Mouse (Mus musculus) left cerebral cortex, adult 8-10 months (tissue): ENCODE data around the gene Gm5485. TPM values are rescaled to one million over a fixed set of nuclear protein-coding genes. Genes with fewer than 3 reads are reported as not detected.

ENCODE experiments used
- DNase-seq, 2 experiments: peaks; one replicate each; pipeline ENCODE4 v3.0.0; 2022; ENCODE audit warnings: low spot score in 2 of 2
- total RNA-seq, 4 experiments: library from RNA; stranded (reverse); gene quantifications; 2 replicates each; pipeline ENCODE4 v1.2.4; 2022

The Gm5485 gene
- total RNA-seq = not detected

DNA sequence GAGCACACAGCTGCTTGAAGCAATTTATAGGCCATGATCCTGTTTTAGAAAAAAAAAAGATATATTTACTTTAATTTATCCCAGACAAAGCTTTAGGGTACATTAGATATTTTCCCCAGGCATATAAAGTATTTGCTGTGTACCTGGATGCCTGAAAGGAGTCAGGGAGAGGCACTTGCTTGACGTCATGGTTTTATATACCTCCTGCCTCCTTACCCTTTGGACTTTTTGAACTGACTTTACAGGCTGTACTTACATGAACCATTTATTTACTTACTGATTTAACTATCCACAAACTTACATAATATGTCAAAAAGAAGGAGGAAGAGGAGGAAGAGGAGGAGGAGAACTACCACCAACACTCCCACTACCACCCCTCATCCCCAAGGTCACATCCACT lies at the start of gene Gm5485:
TSS of gene Gm5485 (minus strand) at position 171 of the 400 bp plus-strand sequence.
- DNase-seq = no peak

DNA sequence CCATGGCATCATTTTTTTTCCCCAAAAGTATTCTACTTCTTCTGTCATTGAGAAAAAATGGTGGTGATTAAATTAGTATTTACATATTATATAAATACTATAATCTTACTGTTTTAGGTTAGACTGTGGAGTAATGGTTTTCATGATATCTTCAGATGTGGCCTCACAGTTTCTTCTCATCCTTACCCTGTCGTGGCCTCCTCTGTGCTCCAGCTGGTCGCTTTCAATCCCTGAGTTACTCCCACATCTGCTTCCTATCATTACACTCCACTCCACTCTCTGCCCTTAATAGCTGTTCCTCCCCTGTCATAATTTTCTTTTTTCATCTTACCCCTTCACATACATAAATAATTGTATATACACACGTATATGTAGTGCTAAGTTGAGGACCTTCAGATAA lies 41.0 kb upstream of the Gm5485 start:
- no peak for DNase-seq

DNA sequence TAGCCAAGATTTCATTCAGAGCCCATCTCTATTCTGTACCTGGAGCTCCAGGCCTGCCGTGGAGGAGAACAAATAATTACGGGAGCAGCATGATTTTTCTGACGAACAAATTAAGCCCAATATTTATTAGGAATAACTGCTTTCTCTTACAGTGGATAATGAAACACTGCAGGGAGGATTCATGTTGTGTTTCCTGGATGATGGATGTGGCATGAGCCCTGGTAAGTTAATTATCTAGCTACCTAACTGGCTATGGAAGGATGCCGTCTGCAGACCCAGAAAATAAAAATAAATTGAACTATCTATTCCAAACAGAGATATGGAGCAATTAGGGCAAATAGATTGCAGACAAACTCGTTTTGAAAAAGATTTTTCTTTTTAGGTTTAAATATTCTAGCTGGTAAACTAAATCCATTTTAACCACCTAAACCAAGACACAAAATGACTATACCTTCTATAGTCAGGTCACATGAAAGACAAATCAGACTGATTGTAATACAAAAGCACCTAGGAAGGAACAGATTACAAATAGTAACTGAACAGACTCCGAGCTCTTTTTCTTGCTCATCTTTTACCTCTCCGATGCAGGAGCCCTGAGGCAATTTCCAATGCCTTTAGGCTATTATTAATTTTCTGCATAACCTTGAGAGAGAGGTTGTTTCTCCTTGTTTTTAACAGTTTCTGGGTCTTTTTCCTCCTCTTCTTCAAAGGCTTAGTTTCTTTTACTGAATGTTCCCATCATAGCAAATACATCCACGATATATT lies 34.1 kb upstream of the Gm5485 start:
- no peak for DNase-seq

DNA sequence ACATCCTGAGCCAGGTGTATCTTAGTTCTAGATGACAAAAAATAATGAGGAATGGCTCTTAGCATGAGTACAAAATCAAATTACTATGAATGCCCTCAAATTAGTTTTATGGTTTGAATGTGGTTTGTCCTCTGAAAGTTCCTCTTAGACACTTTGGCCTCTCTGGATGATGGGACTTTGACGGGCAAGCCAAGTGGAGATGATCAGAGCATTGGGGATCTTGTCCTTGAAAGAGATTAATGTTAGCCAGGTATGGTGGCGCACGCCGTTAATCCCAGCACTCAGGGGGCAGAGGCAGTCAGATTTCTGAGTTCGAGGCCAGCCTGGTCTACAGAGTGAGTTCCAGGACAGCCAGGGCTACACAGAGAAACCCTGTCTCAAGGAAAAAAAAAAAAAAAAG lies 32.4 kb upstream of the Gm5485 start:
- no peak for DNase-seq

DNA sequence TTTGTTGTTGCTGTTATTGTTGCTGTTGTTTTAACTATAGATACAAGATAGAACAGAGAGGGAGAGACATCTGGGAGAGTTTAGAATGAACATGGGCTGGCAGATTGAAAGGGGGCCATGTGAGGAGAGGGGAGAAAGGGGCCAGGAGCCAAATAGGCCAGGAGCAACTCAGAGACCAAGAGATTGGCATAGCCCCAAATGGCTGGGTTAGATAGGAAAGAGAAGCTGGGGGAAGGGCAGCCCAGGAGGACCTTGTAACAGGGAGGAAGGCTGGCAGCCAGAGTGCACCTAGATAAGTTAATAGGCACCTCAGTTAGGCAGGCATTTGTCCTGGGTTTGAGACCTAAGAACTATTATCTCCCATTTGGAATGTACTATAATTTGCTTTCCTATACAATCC lies 25.3 kb upstream of the Gm5485 start:
- DNase-seq = no peak

DNA sequence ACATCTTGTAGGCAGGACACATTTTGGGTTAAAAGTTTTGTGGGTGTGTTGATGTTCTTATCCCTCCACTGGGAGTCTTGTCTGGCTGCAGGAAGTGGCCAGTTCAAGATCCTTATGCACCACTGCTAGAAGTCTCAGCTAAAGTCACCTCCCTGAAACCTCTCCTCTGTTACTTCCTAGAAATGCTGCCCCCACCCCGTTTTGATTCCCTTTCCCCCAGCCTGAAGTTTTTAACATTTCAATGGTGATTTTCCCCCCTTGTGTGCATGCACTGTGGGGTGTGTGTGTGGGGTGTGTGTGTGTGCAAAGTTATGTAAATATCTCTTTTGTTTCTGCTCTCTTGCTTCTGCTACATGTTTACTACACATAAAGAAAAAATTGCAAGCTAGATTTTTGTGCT lies 23.2 kb upstream of the Gm5485 start:
- no peak for DNase-seq

DNA sequence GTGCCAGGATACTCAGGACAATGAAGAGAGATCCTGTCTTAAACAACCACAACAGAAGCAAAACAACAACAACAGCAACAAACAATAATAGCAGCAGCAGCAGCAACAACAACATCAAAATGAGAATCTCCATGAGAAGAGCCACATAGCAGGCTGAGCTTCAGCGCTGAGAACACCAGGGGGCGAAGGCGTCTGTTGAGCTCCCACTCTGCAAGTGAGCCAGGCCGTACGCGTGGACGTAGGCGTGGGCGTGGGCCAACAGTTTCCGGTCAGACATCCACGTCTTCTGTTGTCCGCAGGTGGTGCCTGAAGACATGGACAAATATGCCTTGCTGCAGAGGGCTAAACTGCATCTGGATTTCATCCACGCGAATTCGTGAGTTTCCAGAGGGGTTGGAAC lies 18.8 kb upstream of the Gm5485 start, which contains the start of gene Morc1:
TSS of gene Morc1 (plus strand) at position 211 of the 400 bp plus-strand sequence.
- no peak for DNase-seq

DNA sequence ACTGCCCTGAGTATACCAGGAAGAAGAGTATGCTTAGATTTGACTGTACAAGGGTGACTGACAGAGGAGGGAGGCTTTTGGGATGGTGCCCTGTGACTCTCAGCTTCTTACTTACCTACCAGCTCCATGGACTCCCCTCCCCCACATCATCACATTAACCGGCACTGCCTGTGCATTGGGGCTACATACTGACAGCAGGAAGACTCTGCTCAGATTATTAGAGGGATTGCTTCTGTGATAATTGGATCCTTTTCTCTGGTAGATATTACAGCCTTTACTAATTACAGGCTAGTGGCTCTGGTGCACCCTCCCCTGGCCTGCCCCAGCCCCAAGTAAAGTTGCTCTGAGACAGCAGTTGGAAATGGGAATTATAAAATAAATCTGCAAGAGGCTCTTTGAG lies 17.2 kb upstream of the Gm5485 start:
- DNase-seq = no peak

DNA sequence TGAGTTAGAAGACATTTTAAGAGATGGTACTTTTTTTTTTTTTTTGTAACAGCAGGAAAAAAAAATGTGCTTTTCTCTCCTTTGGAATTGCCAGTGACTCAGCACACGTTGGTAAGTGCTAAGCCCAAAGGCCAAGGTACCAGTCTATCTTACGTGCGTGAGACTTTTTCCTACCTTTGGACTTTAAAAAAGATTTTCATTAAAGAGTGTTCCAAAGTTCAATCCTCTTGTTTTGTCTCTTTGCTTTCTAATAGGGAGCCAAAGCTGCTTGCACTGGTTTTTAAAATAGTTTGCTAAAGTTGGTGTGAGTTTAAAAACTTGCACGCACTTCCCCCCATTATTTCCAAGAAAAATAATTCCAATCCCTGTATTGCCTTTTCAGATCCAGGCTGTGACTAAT lies 11.9 kb upstream of the Gm5485 start:
- no peak for DNase-seq

DNA sequence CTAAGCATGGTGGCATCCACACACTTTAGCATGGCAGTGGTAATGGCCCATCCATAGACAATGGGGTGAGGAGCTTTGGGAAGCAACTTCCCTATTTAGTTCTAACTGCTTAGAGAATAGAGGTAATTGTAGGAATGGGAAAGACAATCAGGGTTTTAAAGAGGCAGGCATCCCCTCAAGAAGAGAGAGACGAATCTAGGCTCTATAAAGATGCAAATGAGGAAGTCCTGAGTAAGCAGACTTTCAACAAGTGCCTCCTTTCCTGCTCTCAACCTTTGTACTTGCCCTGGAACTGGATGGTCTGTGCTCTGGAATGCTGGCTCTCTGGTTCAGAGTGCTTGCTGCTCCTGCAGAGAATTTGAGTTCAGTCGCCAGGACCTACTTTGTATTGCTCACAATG lies 10.3 kb upstream of the Gm5485 start:
- DNase-seq = no peak

DNA sequence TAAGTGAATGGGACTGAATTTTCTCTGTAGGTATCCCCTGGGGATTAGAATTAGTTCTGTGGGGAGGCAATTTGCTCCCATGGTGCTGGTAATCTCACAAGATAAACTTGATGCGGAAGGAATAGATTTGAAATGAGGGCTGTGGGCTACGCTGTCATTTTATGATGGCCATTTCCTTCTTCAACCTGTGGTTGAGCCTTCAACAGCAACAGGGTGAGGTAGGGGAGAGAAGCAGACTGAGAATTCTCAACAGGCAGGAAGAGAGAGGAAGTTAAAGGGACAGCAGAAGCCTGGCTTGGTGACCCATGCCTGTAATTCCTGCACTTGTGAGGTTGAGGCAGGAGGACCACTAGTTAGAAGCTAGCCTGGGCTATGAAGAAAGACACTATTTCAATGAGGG lies 6.8 kb upstream of the Gm5485 start:
- DNase-seq = no peak

DNA sequence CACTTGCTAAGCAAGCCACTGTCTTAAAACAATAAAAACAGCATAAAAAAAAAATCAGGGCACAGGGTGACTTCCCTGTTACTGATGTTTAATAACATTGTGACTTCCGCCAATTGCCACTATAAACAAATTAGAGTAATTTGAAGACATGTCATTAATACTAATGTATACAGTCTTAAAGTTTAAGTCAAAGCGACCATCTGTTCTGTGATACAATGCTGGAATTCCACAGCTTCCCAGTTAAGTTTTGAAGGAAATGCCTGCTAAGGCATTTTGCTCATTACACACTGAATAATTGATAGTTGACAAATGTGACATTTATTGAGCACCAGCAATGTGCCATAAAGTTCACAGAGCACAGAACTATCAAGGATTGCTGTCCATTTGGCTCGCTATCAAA lies 6.3 kb upstream of the Gm5485 start:
- DNase-seq = no peak

DNA sequence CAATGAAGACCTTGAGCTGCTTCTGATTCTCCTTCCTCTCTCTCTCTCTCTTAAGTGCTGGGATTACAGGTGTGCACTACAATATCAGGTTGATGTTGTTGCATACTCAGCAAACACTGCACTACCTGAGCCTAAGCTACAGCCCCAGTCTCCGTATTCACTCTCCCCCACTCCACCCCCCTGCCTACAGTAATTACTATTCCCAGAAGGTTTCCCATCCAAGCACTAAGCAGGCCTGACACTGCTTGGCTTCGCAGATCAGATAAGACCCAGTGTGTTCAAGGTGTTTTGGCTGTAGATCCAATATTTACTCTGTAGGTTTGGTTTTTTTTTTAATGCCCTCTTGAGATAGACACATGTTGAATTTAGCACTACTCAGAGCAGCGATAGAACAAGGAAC lies 2.1 kb downstream of the Gm5485 start:
- DNase-seq = no peak

DNA sequence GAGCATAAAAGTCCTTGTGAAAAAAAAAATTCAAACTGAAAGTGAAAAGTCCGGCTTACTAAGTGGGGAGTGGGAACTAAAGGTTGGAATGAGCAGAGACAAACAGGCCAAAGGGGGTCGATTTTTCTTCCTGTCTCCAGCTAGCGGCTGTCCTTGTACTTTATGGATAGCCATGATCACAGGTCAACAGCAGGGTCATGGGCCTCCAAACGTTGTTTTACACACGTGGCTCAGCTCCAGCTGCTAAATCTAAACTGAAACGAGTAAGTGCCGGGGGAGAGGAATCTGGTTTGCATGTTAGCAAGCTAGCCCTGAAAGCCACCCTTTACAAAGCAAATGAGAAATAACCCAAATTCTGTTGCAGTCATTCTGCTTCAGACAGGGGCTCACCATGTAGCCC lies 2.6 kb downstream of the Gm5485 start:
- no peak for DNase-seq

DNA sequence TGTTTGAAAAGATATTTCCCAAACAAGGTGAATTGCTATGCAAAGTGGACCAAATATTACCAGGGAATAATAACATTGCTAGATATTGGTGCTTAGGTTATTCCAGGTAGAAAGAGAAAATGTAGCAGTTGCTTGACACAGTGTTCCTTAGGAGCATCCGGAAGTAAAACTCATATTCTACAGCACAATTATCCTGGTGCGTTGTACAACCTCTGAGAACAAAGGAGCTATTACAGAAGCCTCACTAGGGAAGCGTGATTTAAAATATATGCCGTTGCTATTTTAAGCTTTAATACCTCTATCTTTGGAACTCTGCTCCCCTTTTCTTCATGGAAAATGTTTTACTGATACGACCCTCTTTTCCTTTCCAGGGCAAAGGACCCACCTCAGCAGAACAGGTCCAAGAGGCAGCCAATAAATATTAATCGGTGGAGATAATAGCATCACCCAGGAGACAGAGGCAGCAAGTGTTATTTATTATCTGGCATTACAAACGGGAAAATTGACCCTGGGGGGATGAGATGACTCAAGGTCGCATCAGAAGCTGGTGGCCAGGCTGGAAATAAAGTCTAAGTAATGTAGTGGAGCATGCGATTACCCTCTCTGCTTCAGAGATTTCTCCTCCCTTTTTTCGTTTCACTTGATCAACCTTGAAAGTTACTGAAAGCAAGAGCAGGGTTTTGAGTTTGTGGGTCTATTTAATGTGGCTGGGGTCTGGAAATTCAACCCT lies 6.4 kb downstream of the Gm5485 start:
- no peak for DNase-seq

DNA sequence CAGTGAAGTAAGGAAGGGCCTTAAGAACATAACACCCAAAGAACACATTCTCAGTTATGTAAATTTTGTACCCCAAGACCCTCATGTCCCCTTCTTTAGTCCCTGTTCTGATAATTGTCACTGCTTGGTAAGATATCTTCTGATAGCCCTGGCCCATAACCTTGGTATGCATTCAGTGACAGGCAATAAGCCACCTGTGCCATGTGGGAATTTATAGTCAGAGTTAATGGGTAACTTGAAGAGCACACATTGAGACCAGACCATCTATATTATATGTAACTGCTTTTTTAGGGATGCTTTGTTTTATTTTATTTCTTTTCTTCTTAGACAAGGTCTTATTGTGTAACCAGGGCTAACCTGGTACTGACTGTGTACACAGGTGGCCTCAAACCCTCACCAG lies 8.2 kb downstream of the Gm5485 start:
- DNase-seq = no peak

DNA sequence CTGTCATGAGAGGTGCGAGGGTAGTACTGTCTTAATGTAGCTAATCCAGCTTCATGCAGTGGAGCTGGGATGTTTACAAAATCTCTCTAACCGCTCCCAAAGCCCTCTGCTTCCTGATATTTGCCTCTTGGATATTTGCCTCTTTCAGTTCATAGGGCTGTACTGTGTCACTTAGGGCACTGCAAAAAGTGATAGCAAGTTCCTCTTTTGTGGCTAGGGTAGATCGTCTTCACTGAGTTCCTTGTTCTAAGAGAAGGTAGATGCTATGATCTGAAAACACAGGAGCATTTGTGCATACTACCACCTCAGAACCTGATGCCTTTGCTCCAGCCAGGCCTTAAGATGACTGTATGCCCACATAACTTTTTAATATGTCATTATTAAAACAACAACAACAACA lies 8.8 kb downstream of the Gm5485 start:
- DNase-seq = no peak

DNA sequence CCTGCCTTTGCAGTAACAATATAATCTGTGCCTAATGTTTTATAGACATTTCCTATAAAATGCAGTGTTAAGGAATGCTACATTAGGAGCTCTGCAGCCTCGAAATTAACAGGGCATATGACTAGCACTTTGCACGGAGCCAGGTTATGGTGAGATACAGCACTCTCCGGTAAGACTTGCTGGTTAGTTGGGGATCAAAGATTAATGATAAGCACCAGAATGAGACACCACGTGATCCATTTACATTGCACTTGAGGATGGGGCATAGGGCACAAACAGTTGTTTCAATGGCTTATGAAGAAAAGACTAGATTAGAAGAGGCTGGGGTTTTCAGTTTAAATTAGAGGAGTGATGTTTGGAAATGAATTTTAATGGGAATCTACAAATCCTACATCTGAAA lies 9.3 kb downstream of the Gm5485 start:
- no peak for DNase-seq

DNA sequence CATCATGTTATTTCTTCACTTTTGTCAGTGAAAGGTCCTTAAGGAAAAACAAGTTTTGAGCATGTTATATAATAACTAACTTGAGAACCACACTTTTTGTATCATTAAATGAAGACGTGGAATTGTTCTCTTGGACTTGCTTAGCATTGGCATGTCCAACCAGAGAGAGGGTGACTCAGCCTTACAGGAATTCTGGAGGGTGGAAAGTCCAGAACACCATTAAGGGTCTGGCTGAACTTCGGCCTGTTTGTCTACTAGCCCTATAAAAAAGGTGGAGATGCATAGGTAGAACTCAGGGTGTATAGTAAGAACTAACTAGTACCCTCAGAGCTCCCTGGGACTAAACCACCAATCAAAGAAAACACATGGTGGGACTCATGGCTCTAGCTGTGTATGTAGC lies 16.9 kb downstream of the Gm5485 start:
- no peak for DNase-seq

DNA sequence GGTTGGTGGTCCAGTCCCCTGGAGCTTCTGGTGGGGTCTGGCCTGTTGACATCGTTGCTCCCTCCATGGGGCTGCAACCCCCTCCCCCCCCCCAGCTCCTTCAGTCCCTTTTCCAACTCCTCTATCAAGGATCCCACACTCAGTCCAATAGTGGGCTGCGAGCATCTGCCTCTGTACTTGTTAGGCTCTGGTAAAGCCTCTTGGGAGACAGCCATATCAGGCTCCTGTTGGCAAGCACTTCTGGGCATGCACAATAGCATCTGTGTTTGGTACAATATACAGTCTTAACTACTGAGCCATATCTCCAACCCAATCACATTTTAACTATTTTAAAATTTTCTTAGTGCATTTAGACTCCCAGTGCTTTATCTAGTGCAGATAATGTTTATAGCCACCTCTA lies 25.2 kb downstream of the Gm5485 start:
- DNase-seq = peak in 1 of 2 experiments; percentile 13

DNA sequence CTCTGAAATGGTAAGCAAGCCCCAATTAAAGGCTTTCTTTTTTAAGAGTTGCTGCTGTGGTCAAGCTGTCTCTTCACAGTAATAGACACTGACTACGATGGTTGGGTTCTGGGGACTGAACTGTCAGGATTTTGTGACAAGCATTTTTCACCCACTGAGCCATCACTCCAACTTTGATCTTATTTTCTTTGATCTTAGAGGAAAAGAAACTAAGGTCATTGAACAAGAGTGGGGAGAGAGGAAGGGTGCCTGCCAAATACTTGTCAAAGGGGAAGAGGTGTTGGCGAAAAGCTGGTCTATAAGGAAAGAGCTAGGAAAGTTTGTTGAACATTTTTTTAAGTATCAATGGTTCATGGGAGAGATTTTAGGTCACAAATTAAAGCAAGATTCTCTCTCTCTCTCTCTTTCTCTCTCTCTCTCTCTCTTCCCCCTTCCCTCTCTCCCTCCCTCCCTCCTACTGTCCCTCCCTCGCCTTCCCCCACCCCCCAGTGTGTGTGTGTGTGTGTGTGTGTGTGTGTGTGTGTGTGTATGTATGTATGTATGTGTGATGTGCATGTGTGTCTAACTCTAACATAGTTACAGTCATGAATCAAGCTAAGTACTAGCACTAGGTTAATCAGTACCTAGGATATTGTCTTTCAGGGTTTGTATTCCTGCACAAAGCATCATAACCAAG lies 28.5 kb downstream of the Gm5485 start:
- DNase-seq = no peak

DNA sequence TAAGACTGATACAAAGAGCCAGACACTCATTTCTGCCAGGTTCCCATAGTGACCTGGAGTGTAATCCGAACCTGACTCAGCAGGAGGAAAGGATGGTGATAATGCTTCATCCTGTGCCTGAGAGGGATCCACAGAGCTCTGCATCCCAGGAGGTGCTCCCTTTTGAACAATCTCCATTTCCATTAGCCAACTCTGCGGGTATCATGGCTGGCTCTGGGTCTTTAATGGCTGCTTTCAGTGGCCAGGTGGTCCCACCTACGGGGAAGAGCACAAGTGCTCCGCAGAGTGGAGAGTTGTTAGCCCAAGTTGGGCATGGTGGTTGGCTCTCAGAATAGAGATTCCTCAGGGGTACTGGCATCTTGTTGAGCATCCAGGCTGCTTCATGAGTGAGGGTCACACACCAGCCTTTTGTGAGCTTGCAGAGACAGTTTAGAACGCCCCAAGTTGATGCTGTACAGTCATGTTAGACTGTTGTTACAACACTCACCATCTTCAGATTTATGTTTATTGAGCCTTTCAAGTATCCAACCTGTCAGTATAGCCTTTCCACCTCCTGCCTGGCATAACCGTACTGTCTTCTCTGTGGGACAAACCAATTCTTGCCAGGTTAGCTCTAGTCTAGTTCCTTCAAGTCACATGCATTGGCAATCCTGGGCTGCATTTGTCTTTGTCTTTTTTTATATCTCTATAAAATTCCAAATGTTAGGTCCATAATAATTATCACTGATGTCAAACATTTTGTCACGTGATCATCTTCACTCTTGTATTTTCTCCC lies 38.3 kb downstream of the Gm5485 start:
- DNase-seq = no peak
